Mouse (Mus musculus) hindbrain, embryonic 15.5 days (tissue): Measurements from ENCODE around the gene Psmd7. TPM values are rescaled to one million over a fixed set of nuclear protein-coding genes. Genes with fewer than 3 reads are reported as not detected.
A peak's percentile ranks its signal among the peaks of the same experiment; 100 is the strongest.

Experiments
- ATAC-seq: fragments of 200-750 bp; cut with Nextera tagmentation; 2 replicates; pipeline ENCODE4 v1.8.0; 2017; ENCODE audit warnings: low read depth, moderate number of reproducible peaks, moderate TSS enrichment; ENCODE audit not compliant: low FRiP score
- H3K27ac ChIP-seq: fragments of 300-500 bp; sonication (generic); replicated peaks from 2 replicates; pipeline ENCODE4 v1.5.1; 2015; ENCODE audit warnings: mild to moderate bottlenecking, inconsistent platforms
- H3K27me3 ChIP-seq: fragments of 300-500 bp; sonication (generic); 2 replicates; pipeline ENCODE4 v1.6.1; 2015; ENCODE audit warnings: control low read depth, inconsistent platforms
- H3K36me3 ChIP-seq: fragments of 300-500 bp; sonication (generic); 2 replicates; pipeline ENCODE4 v1.6.1; 2015; ENCODE audit warnings: control low read depth, inconsistent platforms
- H3K4me1 ChIP-seq: fragments of 300-500 bp; sonication (generic); replicated peaks from 2 replicates; pipeline ENCODE4 v1.6.1; 2015; ENCODE audit warnings: control low read depth, inconsistent platforms
- H3K4me2 ChIP-seq: fragments of 300-500 bp; sonication (generic); 2 replicates; pipeline ENCODE4 v1.6.1; 2015; ENCODE audit warnings: moderate library complexity, mild to moderate bottlenecking, inconsistent platforms
- H3K4me3 ChIP-seq: fragments of 300-500 bp; sonication (generic); 2 replicates; pipeline ENCODE4 v1.5.1; 2015; ENCODE audit warnings: mild to moderate bottlenecking, inconsistent platforms
- H3K9ac ChIP-seq: fragments of 300-500 bp; sonication (generic); 2 replicates; pipeline ENCODE4 v1.6.1; 2015; ENCODE audit warnings: inconsistent platforms
- H3K9me3 ChIP-seq: fragments of 300-500 bp; sonication (generic); 2 replicates; pipeline ENCODE4 v1.6.1; 2016; ENCODE audit warnings: control low read depth, inconsistent platforms
- WGBS: fragments of 180-500 bp; shearing (Covaris S2); methylation state at CpG from one replicate; pipeline ENCODE4 v1.1.7; 2015; 5-methylcytosine and 5-hydroxymethylcytosine counted together
- polyA plus RNA-seq: library from polyadenylated mRNA; unstranded; fragments of >200 nt; fragmentation: Nextera tagmentation; extraction: Ambion mirVana; gene quantifications from 2 replicates; pipeline ENCODE4 v1.2.1, GENCODE M21; 2015

The Psmd7 gene
- polyA plus RNA-seq, 1 experiment from 2014 or later, result 234 TPM

DNA sequence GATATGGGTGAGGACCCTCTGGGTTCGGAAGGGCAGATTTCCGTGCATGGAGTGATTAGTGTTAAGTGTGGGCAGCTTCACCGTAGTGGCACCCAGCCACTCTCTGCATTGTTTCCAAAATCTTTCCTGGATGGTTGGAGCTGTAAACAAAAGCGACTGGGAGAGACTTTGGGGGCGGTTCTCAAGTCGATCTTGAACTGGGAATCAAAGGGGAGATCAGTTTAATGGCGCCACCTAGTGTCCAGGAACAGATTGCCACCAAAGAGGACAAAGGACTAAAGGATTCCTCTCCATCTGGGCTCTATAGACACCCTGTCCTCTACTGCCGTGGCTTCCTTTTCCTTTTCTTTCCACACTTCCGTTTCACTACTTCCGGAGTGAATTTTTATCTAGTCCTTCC lies 11.6 kb downstream of the Psmd7 start:
- Histone ChIP-seq H3K9ac (0 out of 2 replicates have a peak overlapping the region, but pooled peaks have one; percentile 1), H3K4me2 (peak overlapping the region; percentile 42)
- ATAC-seq, result peak; percentile 88

DNA sequence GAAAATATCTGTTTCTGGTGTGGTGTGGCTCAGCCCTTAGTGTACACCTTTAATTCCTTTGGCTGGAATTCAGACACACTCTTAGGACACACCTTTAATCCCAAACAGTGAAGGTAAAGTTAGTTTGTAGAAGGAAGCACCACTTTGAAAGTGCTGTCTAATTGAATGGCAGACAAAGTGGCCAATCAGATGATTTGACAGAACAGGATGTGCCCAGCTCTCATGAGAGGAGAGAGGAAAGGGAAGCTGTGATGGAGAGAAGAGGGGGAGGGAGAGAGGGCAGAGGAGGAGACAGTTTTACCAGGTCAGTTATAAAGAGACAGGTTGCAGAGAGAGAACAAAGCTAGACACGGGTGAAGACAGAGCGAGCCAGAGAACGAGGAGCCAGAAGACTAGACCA lies 13.5 kb downstream of the Psmd7 start:
- Histone ChIP-seq H3K4me3 (no peak overlapping the region), H3K4me2 (no peak overlapping the region), H3K9ac (no peak overlapping the region), H3K27me3 (no peaks in the 10 kb centered on the region), H3K27ac (no peak overlapping the region), H3K4me1 (peaks cover 7% of the 10 kb centered on the region; the same call in 1 of the 2 replicates), H3K36me3 (peaks cover 16% of the 10 kb centered on the region), H3K9me3 (no peaks in the 10 kb centered on the region)
- 87% methylated on average over 3 of the region's 3 CpGs for WGBS
- no peak for ATAC-seq

More for the DNA sequence above, 11.6 kb downstream of the Psmd7 start:
- peak overlapping the region; percentile 1; the same call in 1 of the 2 replicates for H3K4me3 ChIP-seq
- peaks cover 7% of the 10 kb centered on the region; the same call in 1 of the 2 replicates for H3K4me1 ChIP-seq
- 6% methylated on average over 10 of the region's 10 CpGs for WGBS
- H3K27me3 ChIP-seq, result no peaks in the 10 kb centered on the region
- H3K9me3 ChIP-seq, result no peaks in the 10 kb centered on the region
- H3K27ac ChIP-seq, result peak overlapping the region; percentile 4
- peaks cover 35% of the 10 kb centered on the region for H3K36me3 ChIP-seq

DNA sequence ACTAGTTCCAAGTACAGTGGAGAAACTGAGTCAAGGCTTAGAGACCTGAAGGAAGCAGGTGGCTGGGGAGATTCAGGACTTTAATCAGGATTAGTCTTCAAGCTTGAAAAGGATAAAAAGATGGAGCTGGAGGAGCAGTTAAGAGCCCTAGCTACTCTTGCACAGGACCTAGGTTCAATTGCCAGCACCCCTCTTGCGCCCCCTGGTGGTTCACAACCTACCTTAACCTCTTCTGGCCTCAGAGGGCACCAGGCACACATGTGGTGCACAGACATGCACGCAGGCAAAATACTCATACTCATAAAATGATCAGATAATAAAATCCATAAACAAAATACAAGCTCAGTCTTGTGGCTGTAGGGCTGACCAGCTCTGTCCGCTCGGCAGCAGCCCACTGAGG lies 15.8 kb downstream of the Psmd7 start:
- peaks cover 7% of the 10 kb centered on the region; the same call in 1 of the 2 replicates for H3K4me1 ChIP-seq
- no peak overlapping the region for H3K27ac ChIP-seq
- no peaks in the 10 kb centered on the region for H3K36me3 ChIP-seq
- no peak for ATAC-seq
- H3K9me3 ChIP-seq, result no peaks in the 10 kb centered on the region
- H3K27me3 ChIP-seq, result no peaks in the 10 kb centered on the region
- H3K9ac ChIP-seq, result no peak overlapping the region
- 59% methylated on average over 4 of the region's 4 CpGs for WGBS
- H3K4me3 ChIP-seq, result no peak overlapping the region
- no peak overlapping the region for H3K4me2 ChIP-seq

DNA sequence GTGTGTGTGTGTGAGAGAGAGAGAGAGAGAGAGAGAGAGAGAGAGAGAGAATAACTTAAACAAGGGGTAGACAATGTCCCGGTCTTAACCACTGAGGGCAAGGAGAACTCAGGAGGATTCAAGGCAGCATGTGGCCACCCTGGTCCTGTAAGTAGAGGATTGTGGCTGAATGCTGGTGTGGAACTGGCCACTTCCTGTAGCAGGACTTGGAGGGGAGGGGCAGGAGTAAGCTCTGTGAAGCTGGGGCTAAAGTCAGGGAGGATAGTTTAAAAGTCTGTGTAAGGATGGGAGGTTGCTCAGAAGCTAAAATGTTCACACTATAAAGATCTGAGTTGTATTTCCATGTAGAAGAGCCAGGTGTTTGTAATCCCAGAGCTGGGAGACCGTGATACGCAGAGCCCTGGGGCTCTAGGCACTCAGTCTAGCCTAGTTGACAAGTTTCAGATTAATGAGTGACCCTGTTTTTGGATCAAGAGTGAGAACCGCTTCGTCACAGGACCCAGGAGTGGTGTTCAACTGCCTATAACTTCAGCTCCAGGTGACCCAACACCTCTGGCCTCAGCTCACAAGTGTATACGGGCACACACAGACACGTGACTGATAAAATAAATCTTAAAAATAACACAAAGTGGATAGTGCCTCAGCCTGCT lies 16.7 kb downstream of the Psmd7 start:
- Histone ChIP-seq H3K9me3 (no peaks in the 10 kb centered on the region), H3K9ac (no peak overlapping the region), H3K4me1 (peaks cover 3% of the 10 kb centered on the region; the same call in 1 of the 2 replicates), H3K4me2 (no peak overlapping the region), H3K27me3 (no peaks in the 10 kb centered on the region), H3K27ac (no peak overlapping the region), H3K36me3 (no peaks in the 10 kb centered on the region), H3K4me3 (no peak overlapping the region)
- no peak for ATAC-seq
- 87% methylated on average over 7 of the region's 7 CpGs for WGBS

DNA sequence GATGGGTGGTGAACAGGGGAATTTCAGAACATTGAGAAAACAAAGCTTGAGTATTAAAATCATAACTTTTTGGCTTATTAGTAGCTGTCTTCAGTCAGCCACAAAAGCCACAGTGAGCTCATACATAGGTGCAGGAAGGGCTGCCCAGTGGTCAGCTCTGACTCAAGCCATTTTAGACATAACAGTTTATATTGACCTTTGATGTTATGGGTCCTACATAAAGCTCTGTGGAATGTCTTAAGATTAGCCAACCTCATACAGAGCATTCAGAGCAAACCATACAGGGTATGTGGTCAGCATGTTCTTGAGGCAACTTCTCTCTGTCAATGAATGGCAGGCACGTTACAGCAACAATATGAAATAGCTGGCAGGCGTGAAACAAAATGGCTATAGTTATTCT lies 17.2 kb downstream of the Psmd7 start:
- no peaks in the 10 kb centered on the region for H3K9me3 ChIP-seq
- no peaks in the 10 kb centered on the region for H3K27me3 ChIP-seq
- no peak overlapping the region for H3K9ac ChIP-seq
- 80% methylated on average over 2 of the region's 2 CpGs for WGBS
- no peak overlapping the region for H3K27ac ChIP-seq
- no peak for ATAC-seq
- H3K36me3 ChIP-seq, result no peaks in the 10 kb centered on the region
- no peaks in the 10 kb centered on the region for H3K4me1 ChIP-seq
- H3K4me2 ChIP-seq, result no peak overlapping the region
- H3K4me3 ChIP-seq, result no peak overlapping the region

DNA sequence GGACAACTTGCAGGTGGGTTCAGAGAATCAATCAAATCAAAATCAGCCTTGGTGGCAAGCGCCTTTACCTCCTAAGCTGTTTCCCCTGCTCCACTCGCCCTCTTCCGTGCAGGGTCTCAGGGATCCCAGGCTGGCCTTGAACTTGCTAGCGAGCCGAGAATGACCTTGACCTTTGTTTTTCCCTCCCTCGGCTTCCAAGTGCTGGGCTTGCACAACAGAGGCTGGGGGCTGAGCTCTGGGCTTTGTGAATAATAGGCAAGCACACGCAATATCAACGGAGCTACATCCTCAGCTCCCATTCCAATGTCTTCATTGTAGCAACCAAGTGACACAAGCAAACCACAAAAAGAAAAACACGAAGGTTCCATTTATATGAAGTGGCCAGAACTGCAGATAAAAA lies 26.1 kb downstream of the Psmd7 start:
- no peak overlapping the region for H3K9ac ChIP-seq
- no peak overlapping the region for H3K4me2 ChIP-seq
- 75% methylated on average over 9 of the region's 9 CpGs for WGBS
- no peaks in the 10 kb centered on the region for H3K9me3 ChIP-seq
- H3K4me1 ChIP-seq, result no peaks in the 10 kb centered on the region
- no peak overlapping the region for H3K4me3 ChIP-seq
- no peaks in the 10 kb centered on the region for H3K36me3 ChIP-seq
- no peaks in the 10 kb centered on the region for H3K27me3 ChIP-seq
- ATAC-seq, result no peak
- H3K27ac ChIP-seq, result no peak overlapping the region

DNA sequence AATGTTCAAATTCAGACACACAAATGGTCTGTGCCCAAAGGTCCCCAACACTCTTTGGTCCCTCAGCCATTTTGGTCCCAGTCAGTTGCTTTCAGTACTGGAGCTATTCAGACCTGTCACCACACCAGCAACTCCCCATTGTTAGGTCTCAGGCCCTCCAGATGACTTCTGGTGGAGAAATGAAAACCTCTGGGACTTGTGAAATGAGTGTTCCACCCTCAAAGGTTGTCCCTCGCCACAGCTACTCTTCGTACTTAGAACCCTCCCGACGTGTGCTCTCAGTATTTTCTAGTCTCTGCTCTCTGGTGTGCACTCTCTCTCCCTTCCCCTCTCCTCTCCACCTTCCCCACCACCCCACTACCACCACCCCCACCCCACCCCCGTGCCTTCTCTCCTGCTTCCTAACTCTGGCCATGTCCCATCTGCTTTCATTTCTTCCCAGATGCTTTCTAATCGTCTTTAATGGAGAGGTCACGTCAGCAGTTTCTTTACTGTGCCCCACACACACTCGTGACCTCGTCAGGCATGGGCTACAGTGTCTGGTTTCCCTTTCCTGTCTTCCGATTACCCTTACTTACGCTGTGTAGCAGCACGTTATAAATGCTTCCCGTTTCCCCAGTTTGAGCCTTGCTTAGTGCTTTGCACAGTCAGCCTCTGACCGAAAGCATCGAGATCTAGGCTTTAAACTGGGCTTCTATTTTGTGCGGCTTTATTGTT lies 27.3 kb downstream of the Psmd7 start:
- Histone ChIP-seq H3K36me3 (0 out of 2 replicates have a peak, but pooled peaks cover 3% of the 10 kb centered on the region), H3K9me3 (no peaks in the 10 kb centered on the region), H3K9ac (no peak overlapping the region), H3K4me1 (0 out of 2 replicates have a peak, but pooled peaks cover 7% of the 10 kb centered on the region), H3K27ac (no peak overlapping the region), H3K4me2 (no peak overlapping the region), H3K27me3 (no peaks in the 10 kb centered on the region), H3K4me3 (no peak overlapping the region)
- ATAC-seq, result no peak
- WGBS, result 66% methylated on average over 16 of the region's 16 CpGs

- peak; percentile 70; the same call in 1 of the 2 replicates for ATAC-seq
Measured at GRCm38 (mm10) chr8:107556511-107556936, 31.7 kb downstream of the Psmd7 start.

DNA sequence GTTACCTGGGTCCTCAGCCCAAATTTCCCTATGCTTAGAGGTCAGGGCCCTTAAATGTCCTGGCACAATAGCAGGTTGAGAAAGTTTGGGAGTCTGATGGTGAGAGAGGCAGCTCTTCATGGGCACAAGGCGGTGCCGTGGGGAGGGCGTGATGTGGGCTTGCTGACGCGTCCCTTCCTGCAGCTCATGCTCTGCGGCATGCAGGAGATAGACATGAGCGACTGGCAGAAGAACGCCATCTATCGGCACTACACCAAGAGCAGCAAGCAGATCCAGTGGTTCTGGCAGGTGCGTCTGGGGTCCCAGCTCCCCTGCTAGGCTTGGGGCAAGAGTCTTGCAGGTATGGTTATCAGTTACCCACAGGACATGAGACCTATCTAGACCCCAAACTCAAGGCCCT lies 33.0 kb downstream of the Psmd7 start:
- no peaks in the 10 kb centered on the region for H3K9me3 ChIP-seq
- no peak overlapping the region for H3K4me3 ChIP-seq
- WGBS, result 94% methylated on average over 10 of the region's 10 CpGs
- ATAC-seq, result no peak
- H3K36me3 ChIP-seq, result 0 out of 2 replicates have a peak, but pooled peaks cover 8% of the 10 kb centered on the region
- 0 out of 2 replicates have a peak, but pooled peaks cover 7% of the 10 kb centered on the region for H3K4me1 ChIP-seq
- no peak overlapping the region for H3K4me2 ChIP-seq
- H3K27ac ChIP-seq, result no peak overlapping the region
- no peak overlapping the region for H3K9ac ChIP-seq
- H3K27me3 ChIP-seq, result no peaks in the 10 kb centered on the region

More at GRCm38 (mm10) chr8:107556511-107556936, 31.7 kb downstream of the Psmd7 start:
- 31% methylated on average over 12 of the region's 12 CpGs for WGBS
- no peak overlapping the region for H3K9ac ChIP-seq
- 0 out of 2 replicates have a peak, but pooled peaks cover 3% of the 10 kb centered on the region for H3K36me3 ChIP-seq
- no peak overlapping the region for H3K27ac ChIP-seq
- no peak overlapping the region for H3K4me3 ChIP-seq
- no peaks in the 10 kb centered on the region for H3K9me3 ChIP-seq
- no peaks in the 10 kb centered on the region for H3K27me3 ChIP-seq
- H3K4me1 ChIP-seq, result 0 out of 2 replicates have a peak, but pooled peaks cover 7% of the 10 kb centered on the region
- H3K4me2 ChIP-seq, result no peak overlapping the region

GRCm38 (mm10) chr8:107552234-107552633 lies 36.0 kb downstream of the Psmd7 start:
- no peak overlapping the region for H3K9ac ChIP-seq
- no peaks in the 10 kb centered on the region for H3K27me3 ChIP-seq
- H3K9me3 ChIP-seq, result no peaks in the 10 kb centered on the region
- 27% methylated on average over 6 of the region's 6 CpGs for WGBS
- 0 out of 2 replicates have a peak, but pooled peaks cover 13% of the 10 kb centered on the region for H3K36me3 ChIP-seq
- no peak overlapping the region for H3K4me3 ChIP-seq
- no peak for ATAC-seq
- 0 out of 2 replicates have a peak, but pooled peaks cover 7% of the 10 kb centered on the region for H3K4me1 ChIP-seq
- no peak overlapping the region for H3K27ac ChIP-seq
- H3K4me2 ChIP-seq, result no peak overlapping the region

DNA sequence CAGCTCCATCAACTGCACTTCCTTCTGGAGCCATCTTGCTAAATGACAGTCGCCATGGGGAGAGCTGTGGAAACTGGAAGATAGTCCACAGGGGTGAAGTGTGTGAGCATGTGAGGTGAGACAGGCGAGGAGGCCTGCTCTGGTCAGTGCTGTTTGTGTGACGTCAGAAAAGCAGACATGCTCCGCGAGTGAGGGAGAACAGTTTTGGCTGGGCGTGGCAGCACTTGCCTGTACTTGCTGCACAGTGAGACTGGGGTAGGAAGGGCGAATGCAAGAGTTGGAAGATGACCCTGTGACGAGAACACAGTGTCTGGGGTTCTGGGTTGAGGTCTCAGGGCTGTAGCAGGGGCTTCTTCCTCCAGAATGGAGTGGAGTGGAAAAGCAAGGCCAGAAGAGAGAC lies 41.4 kb downstream of the Psmd7 start:
- no peaks in the 10 kb centered on the region for H3K4me1 ChIP-seq
- H3K36me3 ChIP-seq, result peaks cover 10% of the 10 kb centered on the region; the same call in 1 of the 2 replicates
- 93% methylated on average over 8 of the region's 8 CpGs for WGBS
- no peak overlapping the region for H3K9ac ChIP-seq
- no peak overlapping the region for H3K4me3 ChIP-seq
- no peaks in the 10 kb centered on the region for H3K27me3 ChIP-seq
- H3K27ac ChIP-seq, result no peak overlapping the region
- H3K9me3 ChIP-seq, result no peaks in the 10 kb centered on the region
- H3K4me2 ChIP-seq, result no peak overlapping the region
- no peak for ATAC-seq

DNA sequence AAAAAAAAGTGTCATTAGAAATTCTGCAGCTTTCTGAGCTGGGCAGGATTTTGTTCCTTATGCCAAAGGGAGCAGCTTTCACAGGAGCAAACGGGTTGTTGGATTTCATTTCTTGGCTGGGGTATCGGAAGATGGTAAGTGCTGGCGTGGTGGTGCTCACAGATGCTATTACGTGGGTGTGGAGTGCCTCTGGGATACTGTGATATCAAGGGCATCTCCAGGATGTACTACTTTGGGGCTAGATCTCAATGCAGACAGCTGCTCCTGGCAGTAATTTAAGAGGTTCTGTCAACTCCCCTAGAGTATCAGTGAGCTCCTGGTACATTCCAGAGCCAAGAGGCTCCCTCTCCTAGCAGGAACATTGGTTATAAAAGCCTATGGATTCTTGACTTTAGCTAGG lies 42.1 kb downstream of the Psmd7 start:
- no peaks in the 10 kb centered on the region for H3K9me3 ChIP-seq
- H3K27ac ChIP-seq, result no peak overlapping the region
- no peak overlapping the region for H3K9ac ChIP-seq
- no peak overlapping the region for H3K4me3 ChIP-seq
- 91% methylated on average over 4 of the region's 4 CpGs for WGBS
- no peak overlapping the region for H3K4me2 ChIP-seq
- no peaks in the 10 kb centered on the region for H3K27me3 ChIP-seq
- ATAC-seq, result no peak
- H3K4me1 ChIP-seq, result no peaks in the 10 kb centered on the region
- H3K36me3 ChIP-seq, result peaks cover 8% of the 10 kb centered on the region; the same call in 1 of the 2 replicates
